Mouse (Mus musculus) macrophage (primary cell): ENCODE data around the gene Ptrhd1. TPM values are rescaled to one million over a fixed set of nuclear protein-coding genes. Genes with fewer than 3 reads are reported as not detected.
"Not testable (repeated sequence)": the region's sequence is repeated elsewhere in the genome, so short reads cannot be mapped to it uniquely, and the experiment has no call there.

Source experiments
- H3K27ac ChIP-seq: fragments of 350-480 bp; formaldehyde crosslinking; 2 replicates; pipeline ENCODE4 v1.9.0; 2021
- H3K36me3 ChIP-seq: fragments of 350-480 bp; formaldehyde crosslinking; 2 replicates; pipeline ENCODE4 v1.9.0; 2021; ENCODE audit errors: inconsistent target
- H3K4me3 ChIP-seq: fragments of 350-480 bp; formaldehyde crosslinking; 2 replicates; pipeline ENCODE4 v1.9.0; 2021; ENCODE audit errors: inconsistent target
- H3K79me2 ChIP-seq: fragments of 350-480 bp; formaldehyde crosslinking; 2 replicates; pipeline ENCODE4 v1.9.0; 2021; ENCODE audit errors: inconsistent target
- WGBS: methylation state at CpG from one replicate; pipeline ENCODE4 v1.1.7; 2026; ENCODE audit warnings: inconsistent platforms; ENCODE audit not compliant: missing documents; 5-methylcytosine and 5-hydroxymethylcytosine counted together
- polyA plus RNA-seq: library from polyadenylated mRNA; stranded (reverse); fragments of 250-400 nt; gene quantifications from 3 replicates; pipeline ENCODE4 v1.2.4, GENCODE M21; 2018; ENCODE audit warnings: inconsistent platforms

Ptrhd1 gene
- polyA plus RNA-seq, 1 experiment from 2014 or later: 5.1 TPM

DNA sequence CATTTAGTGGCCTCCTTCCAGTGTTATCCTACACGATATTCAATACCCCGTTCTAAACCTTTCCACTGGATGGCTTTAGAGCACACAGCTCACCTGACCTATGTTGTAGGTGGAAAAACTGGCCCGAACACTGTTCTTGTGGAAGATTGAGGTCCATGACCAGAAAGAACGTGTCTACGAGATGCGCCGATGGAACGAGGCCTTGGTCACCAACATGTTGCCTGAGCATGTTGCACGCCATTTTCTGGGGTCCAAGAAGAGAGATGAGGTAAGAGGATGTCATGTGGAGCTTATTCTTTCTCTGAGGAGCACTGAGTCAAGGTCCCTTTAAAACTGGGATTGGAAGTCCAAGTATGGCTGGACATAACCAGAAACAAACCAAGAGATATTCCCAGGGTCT lies 24.6 kb upstream of the Ptrhd1 start:
- Histone ChIP-seq H3K79me2 (no peaks in the 10 kb centered on the region), H3K36me3 (peaks cover 28% of the 10 kb centered on the region)
- WGBS: 98% methylated on average over 9 of the region's 9 CpGs

GRCm38 (mm10) chr12:4211174-4211573 lies 22.7 kb upstream of the Ptrhd1 start:
- H3K79me2 ChIP-seq: no peaks in the 10 kb centered on the region
- H3K4me3 ChIP-seq: no peak overlapping the region
- peak overlapping the region; percentile 73 for H3K27ac ChIP-seq
- H3K36me3 ChIP-seq: peaks cover 41% of the 10 kb centered on the region
- 28% methylated on average over 9 of the region's 9 CpGs for WGBS

More for the DNA sequence above, 24.6 kb upstream of the Ptrhd1 start:
- Histone ChIP-seq H3K4me3 (no peak overlapping the region), H3K27ac (peak overlapping the region; percentile 73)

GRCm38 (mm10) chr12:4212908-4213307 lies 20.9 kb upstream of the Ptrhd1 start:
- no peak overlapping the region for H3K4me3 ChIP-seq
- H3K36me3 ChIP-seq: peaks cover 50% of the 10 kb centered on the region
- H3K79me2 ChIP-seq: no peaks in the 10 kb centered on the region
- no peak overlapping the region for H3K27ac ChIP-seq
- 70% methylated on average over 8 of the region's 8 CpGs for WGBS

- no peak overlapping the region for H3K27ac ChIP-seq
- WGBS: 93% methylated on average over 7 of the region's 7 CpGs
- H3K36me3 ChIP-seq: peaks cover 29% of the 10 kb centered on the region; the same call in 1 of the 2 replicates
- H3K4me3 ChIP-seq: no peak overlapping the region
- peaks cover 78% of the 10 kb centered on the region for H3K79me2 ChIP-seq
These were observed 3.7 kb upstream of the Ptrhd1 start for GRCm38 (mm10) chr12:4230156-4230555.

GRCm38 (mm10) chr12:4232777-4233176 lies 1.1 kb upstream of the Ptrhd1 start:
- WGBS: 12% methylated on average over 4 of the region's 4 CpGs
- Histone ChIP-seq H3K4me3 (peak overlapping the region; percentile 89), H3K79me2 (peaks cover 52% of the 10 kb centered on the region), H3K27ac (peak overlapping the region; percentile 98), H3K36me3 (peaks cover 5% of the 10 kb centered on the region; the same call in 1 of the 2 replicates)

GRCm38 (mm10) chr12:4237481-4237880 lies 3.7 kb downstream of the Ptrhd1 start:
- no peaks in the 10 kb centered on the region for H3K36me3 ChIP-seq
- peak overlapping the region; percentile 98; the same call in 1 of the 2 replicates for H3K27ac ChIP-seq
- H3K4me3 ChIP-seq: no peak overlapping the region
- H3K79me2 ChIP-seq: peaks cover 5% of the 10 kb centered on the region
- WGBS: 97% methylated on average over 15 of the region's 15 CpGs

DNA sequence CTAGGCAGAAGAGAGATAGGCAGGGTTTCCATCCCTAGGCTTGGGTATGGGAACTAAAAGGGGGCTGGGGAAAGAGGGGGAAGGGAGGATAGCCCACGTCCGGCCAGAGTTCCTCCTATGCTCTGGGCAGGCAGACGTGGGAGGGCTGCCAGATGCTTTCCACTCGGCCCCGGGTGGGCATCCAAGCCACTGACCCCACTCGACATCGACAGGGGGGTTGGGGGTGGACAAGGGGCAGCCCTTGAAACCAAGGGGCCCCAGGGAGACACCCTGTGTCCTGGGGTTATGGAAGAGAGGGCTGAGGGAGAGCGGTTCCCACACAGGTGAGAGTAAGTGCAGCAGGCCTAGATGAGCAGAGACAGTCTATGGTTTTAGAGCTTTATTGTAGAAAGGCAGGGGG lies 6.5 kb downstream of the Ptrhd1 start:
- not testable (repeated sequence) for H3K27ac ChIP-seq, H3K4me3 ChIP-seq, H3K36me3 ChIP-seq, H3K79me2 ChIP-seq
- WGBS: 93% methylated on average over 8 of the region's 8 CpGs

- Histone ChIP-seq H3K79me2 (no peaks in the 10 kb centered on the region), H3K36me3 (0 out of 2 replicates have a peak, but pooled peaks cover 10% of the 10 kb centered on the region), H3K4me3 (no peak overlapping the region), H3K27ac (no peak overlapping the region)
- 84% methylated on average over 2 of the region's 2 CpGs for WGBS
These were observed 10.0 kb downstream of the Ptrhd1 start for GRCm38 (mm10) chr12:4243805-4244204.

GRCm38 (mm10) chr12:4245742-4246141 lies 11.9 kb downstream of the Ptrhd1 start:
- WGBS: 97% methylated on average over 10 of the region's 10 CpGs
- H3K79me2 ChIP-seq: no peaks in the 10 kb centered on the region

DNA sequence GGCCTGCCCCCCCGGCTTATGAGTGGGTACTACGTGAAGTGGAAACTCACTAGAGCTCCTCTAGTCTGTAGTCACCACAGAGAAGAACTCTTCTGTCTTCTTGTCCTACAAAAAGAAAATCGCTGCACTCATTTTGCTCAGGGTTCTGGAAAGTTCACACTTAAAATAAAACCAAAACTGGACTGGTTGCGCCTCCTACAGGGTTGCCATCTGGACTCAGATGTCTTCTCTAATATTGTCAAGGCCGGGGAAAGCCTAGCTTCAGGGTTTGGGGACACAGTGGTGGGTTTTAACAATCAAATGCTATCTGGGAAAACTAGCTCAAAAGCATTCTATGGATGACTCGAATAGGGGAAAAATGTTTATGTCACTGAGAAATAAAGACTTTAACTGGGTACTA lies 16.0 kb downstream of the Ptrhd1 start:
- Histone ChIP-seq H3K4me3 (no peak overlapping the region), H3K27ac (no peak overlapping the region), H3K79me2 (no peaks in the 10 kb centered on the region), H3K36me3 (peaks cover 49% of the 10 kb centered on the region)
- 94% methylated on average over 6 of the region's 6 CpGs for WGBS

More at GRCm38 (mm10) chr12:4245742-4246141, 11.9 kb downstream of the Ptrhd1 start:
- peaks cover 26% of the 10 kb centered on the region for H3K36me3 ChIP-seq
- H3K27ac ChIP-seq: no peak overlapping the region
- no peak overlapping the region for H3K4me3 ChIP-seq

GRCm38 (mm10) chr12:4252742-4253655 lies 19.2 kb downstream of the Ptrhd1 start:
- no peak overlapping the region for H3K27ac ChIP-seq
- 93% methylated on average over 16 of the region's 16 CpGs for WGBS
- no peaks in the 10 kb centered on the region for H3K79me2 ChIP-seq
- no peak overlapping the region for H3K4me3 ChIP-seq
- peaks cover 47% of the 10 kb centered on the region for H3K36me3 ChIP-seq

DNA sequence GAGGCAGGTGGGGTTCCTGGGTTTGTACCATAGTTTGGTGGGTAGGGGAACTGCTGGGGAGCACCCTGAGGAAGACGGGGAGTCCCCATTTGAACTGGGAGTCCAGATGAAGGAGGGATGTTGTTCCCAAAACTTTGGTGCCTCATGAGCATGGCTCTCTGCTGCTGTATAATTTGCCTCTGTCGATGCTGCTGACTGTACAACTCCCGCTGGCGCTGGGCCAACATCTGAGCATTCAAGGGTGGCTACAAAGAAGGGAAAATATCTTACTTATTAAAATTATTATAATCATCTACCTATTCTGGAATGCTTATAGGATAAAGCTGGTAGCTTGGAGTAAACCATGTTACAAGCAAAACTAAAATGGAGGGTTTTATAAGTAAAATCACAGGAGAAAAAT lies 33.9 kb downstream of the Ptrhd1 start:
- Histone ChIP-seq H3K27ac (no peak overlapping the region), H3K79me2 (no peaks in the 10 kb centered on the region), H3K4me3 (no peak overlapping the region), H3K36me3 (peaks cover 74% of the 10 kb centered on the region)
- WGBS: 94% methylated on average over 3 of the region's 4 CpGs

GRCm38 (mm10) chr12:4271078-4271477 lies 37.3 kb downstream of the Ptrhd1 start:
- Histone ChIP-seq H3K27ac (no peak overlapping the region), H3K79me2 (no peaks in the 10 kb centered on the region), H3K36me3 (peaks cover 75% of the 10 kb centered on the region), H3K4me3 (no peak overlapping the region)
- WGBS: 95% methylated on average over 6 of the region's 6 CpGs

DNA sequence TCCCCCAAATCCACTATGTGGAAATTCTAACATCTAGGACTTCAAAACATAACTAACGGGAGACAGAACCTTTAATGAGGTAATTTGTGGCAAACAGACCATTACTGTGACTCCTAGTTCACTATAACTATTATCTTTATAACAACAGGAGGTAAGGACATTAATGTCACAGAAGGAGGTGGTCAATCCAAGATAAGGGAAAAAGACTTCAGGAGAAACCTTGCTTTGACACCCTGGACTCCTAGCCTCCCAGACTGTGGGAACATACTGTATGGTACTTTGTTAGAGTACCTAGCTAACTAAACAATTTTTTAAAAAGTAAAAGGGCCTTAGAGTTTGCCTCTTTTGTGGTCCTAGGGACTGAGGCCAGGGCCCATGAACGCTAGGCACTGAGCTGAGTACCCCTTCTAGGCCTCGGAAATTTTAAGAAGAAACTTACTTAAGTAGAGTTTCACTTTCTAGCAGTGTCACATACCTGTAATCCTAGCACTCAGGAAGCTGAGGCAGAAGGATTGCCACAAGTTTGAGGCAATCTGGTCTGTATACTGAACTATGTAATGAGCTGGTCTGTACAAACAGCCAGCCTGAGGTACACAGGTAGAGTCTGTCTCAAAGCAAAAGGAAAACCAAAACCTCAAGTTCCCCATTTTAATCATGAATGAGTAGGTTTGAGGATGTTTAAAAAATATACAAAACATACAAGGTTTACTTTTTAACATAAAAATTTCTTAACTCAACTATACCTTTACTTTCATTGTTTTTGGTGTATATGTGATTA lies 45.3 kb downstream of the Ptrhd1 start:
- Histone ChIP-seq H3K4me3 (no peak overlapping the region), H3K79me2 (no peaks in the 10 kb centered on the region), H3K27ac (no peak overlapping the region), H3K36me3 (peaks cover 10% of the 10 kb centered on the region; the same call in 1 of the 2 replicates)
- 52% methylated on average over 3 of the region's 3 CpGs for WGBS

DNA sequence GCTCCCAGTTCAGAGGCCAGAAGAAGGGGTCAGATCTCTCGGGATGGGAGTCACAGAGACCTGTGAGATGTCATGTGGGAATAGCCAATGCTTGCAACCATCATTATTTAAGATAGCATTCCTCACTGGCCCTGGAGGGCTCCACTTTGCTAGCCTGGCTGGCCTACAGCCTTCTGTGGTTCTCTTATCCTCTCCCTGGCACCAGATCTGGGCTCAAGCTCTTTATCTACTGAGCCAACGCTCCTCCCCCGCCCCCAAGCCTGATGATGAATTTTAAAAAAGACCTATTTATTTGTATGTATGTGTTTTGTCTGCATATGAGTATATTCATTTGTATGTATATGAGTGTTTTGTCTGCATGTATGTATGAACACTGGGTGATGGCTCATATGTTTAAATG lies 46.1 kb downstream of the Ptrhd1 start:
- peaks cover 3% of the 10 kb centered on the region; the same call in 1 of the 2 replicates for H3K36me3 ChIP-seq
- 77% methylated on average over 3 of the region's 3 CpGs for WGBS
- H3K79me2 ChIP-seq: no peaks in the 10 kb centered on the region
- no peak overlapping the region for H3K4me3 ChIP-seq
- H3K27ac ChIP-seq: no peak overlapping the region
